40 mouse cellular contexts compared by ENCODE assay signal in the genomic region with DNA sequence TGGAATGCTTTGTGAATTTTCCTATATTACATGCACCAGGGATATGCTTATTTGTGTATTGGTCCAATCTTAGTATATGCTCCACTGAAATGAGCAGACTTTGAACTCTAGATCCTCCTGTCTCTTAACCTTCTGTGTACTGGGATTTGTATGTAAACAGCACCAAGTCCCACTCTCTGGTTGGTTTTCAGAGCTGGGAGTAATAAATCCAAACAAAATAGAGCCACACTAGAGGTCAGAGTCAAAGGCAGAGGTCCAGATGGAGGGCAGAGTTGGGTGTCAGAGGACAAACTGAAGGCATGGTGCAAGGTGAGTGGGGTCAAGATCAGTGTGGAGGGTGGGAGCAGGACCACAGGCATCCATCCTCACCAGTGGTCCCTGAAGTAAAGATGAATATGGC. TPM values are rescaled to one million over a fixed set of nuclear protein-coding genes. Genes with fewer than 3 reads are reported as not detected.
"Had no signal": no experiment of that assay in that cellular context is flagged by ENCODE, and none has a peak within 500 bp of the region (broad histone marks: within the 10 kb centered on the region; RNA-seq: fewer than 3 reads in every experiment).

No protein-coding gene starts in this region.

- H3K9ac ChIP-seq: limb, embryonic 12.5 days; limb, embryonic 13.5 days; limb, embryonic 15.5 days; liver, embryonic 13.5 days; liver, embryonic 14.5 days; lung, embryonic 14.5 days; lung, embryonic 15.5 days; midbrain, embryonic 12.5 days; midbrain, embryonic 13.5 days; midbrain, embryonic 15.5 days; neural tube, embryonic 12.5 days; neural tube, embryonic 13.5 days had no signal

- H3K4me3 ChIP-seq: left cerebral cortex, adult 2 months; limb, embryonic 10.5 days; limb, embryonic 12.5 days; limb, embryonic 13.5 days; limb, embryonic 15.5 days; liver, embryonic 13.5 days; lung, embryonic 15.5 days; megakaryocyte, embryonic 14.5 days; midbrain, embryonic 10.5 days; midbrain, embryonic 12.5 days; midbrain, embryonic 13.5 days; midbrain, embryonic 15.5 days; myocyte; neural tube, embryonic 12.5 days; neural tube, embryonic 13.5 days had no signal

- H3K27me3 ChIP-seq: limb, embryonic 12.5 days; limb, embryonic 13.5 days; limb, embryonic 15.5 days; liver, embryonic 13.5 days; lung, embryonic 15.5 days; midbrain, embryonic 12.5 days; midbrain, embryonic 13.5 days; midbrain, embryonic 15.5 days; neural tube, embryonic 12.5 days; neural tube, embryonic 13.5 days had no signal

- H3K27ac ChIP-seq: left cerebral cortex, adult 2 months; limb, embryonic 10.5 days; limb, embryonic 12.5 days; limb, embryonic 13.5 days; limb, embryonic 15.5 days; liver, embryonic 13.5 days; liver, embryonic 14.5 days; lung, embryonic 15.5 days; macrophage; midbrain, embryonic 10.5 days; midbrain, embryonic 12.5 days; midbrain, embryonic 13.5 days; midbrain, embryonic 15.5 days; neural tube, embryonic 12.5 days; neural tube, embryonic 13.5 days had no signal

- H3K36me3 ChIP-seq: limb, embryonic 10.5 days; limb, embryonic 12.5 days; limb, embryonic 13.5 days; limb, embryonic 15.5 days; liver, embryonic 13.5 days; lung, embryonic 15.5 days; midbrain, embryonic 10.5 days; midbrain, embryonic 12.5 days; midbrain, embryonic 13.5 days; midbrain, embryonic 15.5 days; neural tube, embryonic 12.5 days; neural tube, embryonic 13.5 days had no signal

- H3K9me3 ChIP-seq: limb, embryonic 10.5 days; limb, embryonic 12.5 days; limb, embryonic 13.5 days; limb, embryonic 15.5 days; liver, embryonic 13.5 days; lung, embryonic 15.5 days; megakaryocyte, embryonic 14.5 days; midbrain, embryonic 10.5 days; midbrain, embryonic 12.5 days; midbrain, embryonic 13.5 days; midbrain, embryonic 15.5 days; neural tube, embryonic 12.5 days; neural tube, embryonic 13.5 days had no signal

- DNase-seq: layer of hippocampus, postnatal 36 days; left cerebral cortex, postnatal 4 days; liver, embryonic 13.5 days; lung, adult 18-20 months; lung, adult 2 months; lung, embryonic 14.5 days; lung, postnatal 10 days; lung, postnatal 14 days; lung, postnatal 36 days; lung, postnatal 4 days; midbrain, embryonic 14.5 days had no signal

- H3K4me1 ChIP-seq: limb, embryonic 10.5 days; limb, embryonic 12.5 days; limb, embryonic 13.5 days; limb, embryonic 15.5 days; lung, embryonic 15.5 days; megakaryocyte, embryonic 14.5 days; midbrain, embryonic 10.5 days; midbrain, embryonic 12.5 days; midbrain, embryonic 13.5 days; midbrain, embryonic 15.5 days; neural tube, embryonic 12.5 days; neural tube, embryonic 13.5 days had no signal

- ATAC-seq: lung, postnatal 0 days; midbrain, embryonic 13.5 days; midbrain, embryonic 15.5 days; midbrain, embryonic 16.5 days had no signal

- H3K4me2 ChIP-seq: limb, embryonic 12.5 days; limb, embryonic 13.5 days; limb, embryonic 15.5 days; liver, embryonic 13.5 days; lung, embryonic 14.5 days; lung, embryonic 15.5 days; midbrain, embryonic 11.5 days; midbrain, embryonic 12.5 days; midbrain, embryonic 13.5 days; midbrain, embryonic 15.5 days; neural tube, embryonic 12.5 days; neural tube, embryonic 13.5 days had no signal

RNA-seq across cellular contexts. Expression of gene Slc27a5, which starts 2.1 kb away (rescaled TPM):
- total RNA-seq: left cerebral cortex, postnatal 14 days; left cerebral cortex, postnatal 25 days; megakaryocyte progenitor cell, adult 5-6 weeks; megakaryocyte, adult 5-6 weeks; megakaryocyte-erythroid progenitor cell, adult 5-6 weeks; midbrain, postnatal 0 days; monocyte, adult 5-6 weeks had no signal
- polyA plus RNA-seq: limb, embryonic 10.5 days; limb, embryonic 11.5 days; limb, embryonic 12.5 days; lung, embryonic 14.5 days; lung, embryonic 15.5 days; lung, embryonic 16.5 days; lung, postnatal 0 days; macrophage; midbrain, embryonic 11.5 days; midbrain, embryonic 12.5 days; myocyte; neural tube, embryonic 11.5 days had no signal
